ENCODE assay signal across 14 mouse cellular contexts in genomic region chr7:112121866-112122500, GRCm38 (mm10). TPM values are rescaled to one million over a fixed set of nuclear protein-coding genes. Genes with fewer than 3 reads are reported as not detected.
DNase-seq lines count a peak whose midpoint lies in the region; ATAC-seq and TF ChIP-seq lines count a peak whose summit lies in the region.
"Had no signal": no experiment of that assay in that cellular context is flagged by ENCODE, and none has a peak within 500 bp of the region (broad histone marks: within the 10 kb centered on the region; RNA-seq: fewer than 3 reads in every experiment).

No protein-coding gene starts in this region.

- peak overlapping the region; percentile 48 for H3K27ac ChIP-seq in heart, embryonic 10.5 days
- no peak overlapping the region for H3K27ac ChIP-seq in forebrain, embryonic 16.5 days (ENCODE audit: low read length)
- H3K27ac ChIP-seq in kidney, adult 2 months (ENCODE audit: insufficient read depth, low read depth, low read length): no peak overlapping the region
- H3K27ac ChIP-seq: heart, adult 2 months had no signal

- ATAC-seq in forebrain, embryonic 16.5 days: peak; percentile 18; the same call in 1 of the 2 replicates
- ATAC-seq in erythroblast, adult 5-6 weeks (replicated peaks; ENCODE audit: low FRiP score, poor library complexity, severe bottlenecking): no peak
- ATAC-seq: activated CD4-positive, CD25-positive, alpha-beta regulatory T cell, adult 4 months had no signal

- peaks cover 44% of the 10 kb centered on the region for H3K36me3 ChIP-seq in heart, embryonic 10.5 days
- H3K36me3 ChIP-seq in forebrain, embryonic 16.5 days (ENCODE audit: control insufficient read depth, insufficient read depth): no peaks in the 10 kb centered on the region
- no peaks in the 10 kb centered on the region for H3K36me3 ChIP-seq in kidney, adult 2 months (ENCODE audit: control insufficient read depth, insufficient read depth, low read length)

- no peaks in the 10 kb centered on the region for H3K9me3 ChIP-seq in heart, embryonic 10.5 days
- H3K9me3 ChIP-seq in forebrain, embryonic 16.5 days (ENCODE audit: control insufficient read depth, low read length): no peaks in the 10 kb centered on the region
- H3K9me3 ChIP-seq: embryonic facial prominence, embryonic 13.5 days had no signal

- peaks cover 63% of the 10 kb centered on the region for H3K4me1 ChIP-seq in heart, embryonic 10.5 days
- H3K4me1 ChIP-seq in forebrain, embryonic 16.5 days (replicated peaks; ENCODE audit: control insufficient read depth, insufficient read depth, low read length): no peaks in the 10 kb centered on the region; the same call in none of the 2 replicates
- H3K4me1 ChIP-seq in kidney, adult 2 months (ENCODE audit: control insufficient read depth, insufficient read depth, low read length): no peaks in the 10 kb centered on the region

- DNase-seq in heart, embryonic 10.5 days (ENCODE audit: low spot score): no peak
- no peak for DNase-seq in heart, postnatal 4 days
- DNase-seq in brain, embryonic 14.5 days (ENCODE audit: low read depth): peak; percentile 39
- peak; percentile 93 for DNase-seq in cerebellum, adult 9-11 months
- no peak for DNase-seq in right cerebral cortex, postnatal 36 days (ENCODE audit: low spot score in 2 of 2)
- DNase-seq in kidney, adult 2 months: no peak
- DNase-seq: heart, adult 2 months; lung, postnatal 36 days; thymus, postnatal 36 days had no signal

- H3K4me2 ChIP-seq in forebrain, embryonic 16.5 days (ENCODE audit: low read length): no peak overlapping the region
- H3K4me2 ChIP-seq: embryonic facial prominence, embryonic 13.5 days had no signal

- no peak for TF ChIP-seq POLR2A in brain, embryonic 14.5 days (IDR thresholded peaks at IDR 0.05; ENCODE audit: borderline replicate concordance, extremely low read depth, insufficient read depth, insufficient read length, poor library complexity, severe bottlenecking)
- TF ChIP-seq POLR2A in kidney, adult 2 months (IDR thresholded peaks at IDR 0.05; ENCODE audit: low read depth, low read length): no peak

- no peak overlapping the region for H3K9ac ChIP-seq in forebrain, embryonic 16.5 days (replicated peaks; ENCODE audit: low read depth, low read length)
- H3K9ac ChIP-seq: embryonic facial prominence, embryonic 13.5 days had no signal

- TF ChIP-seq CTCF in brain, embryonic 14.5 days (IDR thresholded peaks at IDR 0.05; ENCODE audit: borderline replicate concordance, extremely low read depth, insufficient read depth, insufficient read length): no peak
- TF ChIP-seq CTCF in kidney, adult 2 months (conservative IDR thresholded peaks at IDR 0.05; ENCODE audit: insufficient read depth, insufficient read length, low read depth, low read length): no peak

- H3K4me3 ChIP-seq in heart, embryonic 10.5 days: no peak overlapping the region
- no peak overlapping the region for H3K4me3 ChIP-seq in forebrain, embryonic 16.5 days (replicated peaks; ENCODE audit: low read length)
- no peak overlapping the region for H3K4me3 ChIP-seq in kidney, adult 2 months (ENCODE audit: insufficient read depth, low read depth, low read length)
- H3K4me3 ChIP-seq: embryonic facial prominence, embryonic 13.5 days; heart, adult 2 months; myocyte had no signal

- 55% methylated on average over 11 of the region's 11 CpGs for WGBS in heart, embryonic 10.5 days
- WGBS in forebrain, embryonic 16.5 days: 84% methylated on average over 11 of the region's 11 CpGs
- 87% methylated on average over 11 of the region's 11 CpGs for WGBS in kidney, adult 2 months

- H3K27me3 ChIP-seq in heart, embryonic 10.5 days (ENCODE audit: insufficient read depth, poor library complexity, severe bottlenecking): no peaks in the 10 kb centered on the region
- H3K27me3 ChIP-seq in forebrain, embryonic 16.5 days (replicated peaks; ENCODE audit: control insufficient read depth, insufficient read depth, low read length): no peaks in the 10 kb centered on the region
- no peaks in the 10 kb centered on the region for H3K27me3 ChIP-seq in kidney, adult 2 months (replicated peaks; ENCODE audit: control insufficient read depth, insufficient read depth, low read length)
- H3K27me3 ChIP-seq: embryonic facial prominence, embryonic 13.5 days had no signal

RNA-seq across cellular contexts. Expression of gene Dkk3, which starts 36.9 kb away (rescaled TPM):
- polyA plus RNA-seq in heart, embryonic 10.5 days (2016; fragmentation: Nextera tagmentation; extraction: Ambion mirVana): 59.8 and 101 TPM in 2 replicates
- 10 to 100 TPM; 82.6 to 87.6 TPM for total RNA-seq in heart, postnatal 4 days (2021)
- 10.7 and 16.5 TPM in 2 replicates for polyA plus RNA-seq in brain, embryonic 14.5 days (2012; rRNA removed)
- 22.0 and 29.9 TPM in 2 replicates for polyA plus RNA-seq in forebrain, embryonic 16.5 days (2015; fragmentation: Nextera tagmentation; extraction: Ambion mirVana)
- not detected in 2 replicates for total RNA-seq in erythroblast, adult 5-6 weeks (2015; ENCODE audit: low replicate concordance)
- total RNA-seq in erythroblast, adult 5-6 weeks (2017; ENCODE audit: low replicate concordance): not detected in 2 replicates
- 16.5 and 16.8 TPM in 2 replicates for polyA plus RNA-seq in kidney, adult 2 months (2012; rRNA removed)

Comparison
In these comparisons a context has a peak if more than half of its experiments do, and no peak if none do; other contexts are left out.
1. DNase-seq: peak in brain, embryonic 14.5 days (single experiment) and cerebellum, adult 9-11 months (single experiment); none in heart, embryonic 10.5 days (single experiment), heart, postnatal 4 days (single experiment), right cerebral cortex, postnatal 36 days (0 of 2) and kidney, adult 2 months (single experiment).